Mouse (Mus musculus) megakaryocyte, embryonic 14.5 days (primary cell): ENCODE data around the gene Isyna1. TPM values are rescaled to one million over a fixed set of nuclear protein-coding genes. Genes with fewer than 3 reads are reported as not detected.

Experiments used
- H3K27me3 ChIP-seq: replicated peaks from 2 replicates; pipeline ENCODE3; 2012; ENCODE audit warnings: inconsistent platforms
- H3K36me3 ChIP-seq: replicated peaks from 2 replicates; pipeline ENCODE3; 2012; ENCODE audit warnings: low read length, inconsistent platforms, mixed read lengths
- H3K4me1 ChIP-seq: 2 replicates; pipeline ENCODE4 v1.6.1; 2012; ENCODE audit warnings: inconsistent platforms
- H3K4me3 ChIP-seq: replicated peaks from 2 replicates; pipeline ENCODE3; 2012; ENCODE audit warnings: moderate library complexity, mild to moderate bottlenecking, inconsistent platforms
- H3K9me3 ChIP-seq: 2 replicates; pipeline ENCODE4 v1.6.1; 2012; ENCODE audit warnings: inconsistent platforms
- FLI1 ChIP-seq: IDR thresholded peaks from 2 replicates; pipeline ENCODE4 v1.6.1; 2012; ENCODE audit warnings: low read length, inconsistent platforms, mixed read lengths
- GATA1 ChIP-seq: IDR thresholded peaks from 3 replicates; pipeline ENCODE4 v1.6.1; 2012; ENCODE audit warnings: mixed read lengths, low read length, inconsistent platforms, borderline replicate concordance
- polyA plus RNA-seq: library from polyadenylated mRNA; stranded (reverse); fragments of >175 nt; gene quantifications from 2 replicates; pipeline ENCODE4 v1.2.3, GENCODE M21; 2012; ENCODE audit warnings: low replicate concordance; ENCODE audit not compliant: insufficient read depth

Gene Isyna1
- polyA plus RNA-seq, 1 experiment, result 201 TPM

DNA sequence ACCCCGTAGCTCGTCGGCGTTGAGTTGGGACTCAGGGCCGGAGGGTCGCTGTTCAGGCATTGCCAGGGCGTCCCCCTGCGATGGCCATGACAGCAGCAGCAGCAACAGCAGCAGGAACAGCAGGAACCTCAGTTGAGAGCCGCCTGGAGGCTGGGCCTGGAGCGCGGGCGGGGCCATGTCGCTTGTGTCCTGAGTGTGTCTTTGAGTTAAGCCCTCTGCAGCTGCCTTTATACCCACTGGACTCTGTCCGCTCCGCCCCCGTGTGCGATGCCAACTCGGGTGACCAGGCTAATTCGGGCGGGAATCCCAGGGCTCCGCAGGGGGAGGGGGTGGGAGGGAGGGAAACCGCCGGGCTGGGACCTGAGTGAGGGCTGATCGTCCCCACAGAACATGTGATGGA, 37.3 kb downstream of the Isyna1 start:
- Histone ChIP-seq H3K9me3 (no peaks in the 10 kb centered on the region), H3K4me1 (peaks cover 79% of the 10 kb centered on the region), H3K4me3 (peak overlapping the region; percentile 38), H3K27me3 (no peaks in the 10 kb centered on the region), H3K36me3 (no peaks in the 10 kb centered on the region)
- TF ChIP-seq GATA1 (no peak), FLI1 (no peak)

GRCm38 (mm10) chr8:70632346-70632892, 38.2 kb downstream of the Isyna1 start, which contains the start of gene Gdf15:
TSS of gene Gdf15 (minus strand) at chr8:70632456.
- Histone ChIP-seq H3K4me3 (peak within 1 kb of the TSS; percentile 38), H3K4me1 (peaks cover 86% of the 10 kb centered on the region)

GRCm38 (mm10) chr8:70634066-70634465, 39.9 kb downstream of the Isyna1 start:
- Histone ChIP-seq H3K9me3 (no peaks in the 10 kb centered on the region), H3K4me1 (peaks cover 84% of the 10 kb centered on the region), H3K36me3 (no peaks in the 10 kb centered on the region), H3K27me3 (no peaks in the 10 kb centered on the region), H3K4me3 (peak overlapping the region; percentile 12)
- TF ChIP-seq FLI1 (no peak), GATA1 (no peak)

More at GRCm38 (mm10) chr8:70632346-70632892, 38.2 kb downstream of the Isyna1 start, which contains the start of gene Gdf15:
- Histone ChIP-seq H3K36me3 (no peaks in the 10 kb centered on the region), H3K9me3 (no peaks in the 10 kb centered on the region), H3K27me3 (no peaks in the 10 kb centered on the region)
- no peak for TF ChIP-seq FLI1
- TF ChIP-seq GATA1, result no peak

DNA sequence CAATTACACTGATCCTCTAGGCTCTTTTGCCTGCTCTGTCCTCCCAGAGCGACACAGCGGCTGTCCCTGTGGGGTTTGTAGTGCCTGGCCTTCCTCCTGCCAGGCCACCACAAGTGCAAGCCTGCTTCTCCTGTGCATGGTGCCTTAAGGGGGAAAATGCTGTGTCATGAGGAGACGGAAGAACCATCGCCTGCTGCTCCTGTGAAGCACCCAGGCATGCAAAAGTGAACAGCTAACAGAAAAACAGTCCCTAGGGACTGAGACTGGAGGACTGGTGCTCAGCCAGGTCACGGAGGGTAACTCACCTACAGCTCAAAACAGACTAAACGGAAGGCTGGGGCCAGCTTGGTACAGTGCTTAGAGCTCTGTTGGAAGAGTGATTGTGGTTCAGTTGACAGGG, 41.4 kb downstream of the Isyna1 start:
- H3K4me1 ChIP-seq, result peaks cover 70% of the 10 kb centered on the region
- H3K4me3 ChIP-seq, result peak overlapping the region; percentile 75
- H3K27me3 ChIP-seq, result no peaks in the 10 kb centered on the region
- TF ChIP-seq FLI1 (no peak), GATA1 (no peak)
- no peaks in the 10 kb centered on the region for H3K36me3 ChIP-seq
- H3K9me3 ChIP-seq, result no peaks in the 10 kb centered on the region

GRCm38 (mm10) chr8:70636838-70637237, 42.7 kb downstream of the Isyna1 start:
- H3K36me3 ChIP-seq, result no peaks in the 10 kb centered on the region
- no peak overlapping the region for H3K4me3 ChIP-seq
- H3K4me1 ChIP-seq, result peaks cover 57% of the 10 kb centered on the region
- no peak for TF ChIP-seq FLI1
- TF ChIP-seq GATA1, result no peak
- H3K27me3 ChIP-seq, result no peaks in the 10 kb centered on the region
- H3K9me3 ChIP-seq, result no peaks in the 10 kb centered on the region

GRCm38 (mm10) chr8:70638752-70639151, 44.6 kb downstream of the Isyna1 start:
- TF ChIP-seq FLI1 (no peak), GATA1 (no peak)
- Histone ChIP-seq H3K36me3 (no peaks in the 10 kb centered on the region), H3K27me3 (no peaks in the 10 kb centered on the region)

GRCm38 (mm10) chr8:70643019-70643418, 48.8 kb downstream of the Isyna1 start:
- no peaks in the 10 kb centered on the region for H3K9me3 ChIP-seq
- TF ChIP-seq FLI1, result no peak
- TF ChIP-seq GATA1, result no peak
- H3K4me3 ChIP-seq, result peak overlapping the region; percentile 47
- H3K27me3 ChIP-seq, result no peaks in the 10 kb centered on the region
- peaks cover 8% of the 10 kb centered on the region for H3K36me3 ChIP-seq
- peaks cover 47% of the 10 kb centered on the region for H3K4me1 ChIP-seq

More at GRCm38 (mm10) chr8:70638752-70639151, 44.6 kb downstream of the Isyna1 start:
- Histone ChIP-seq H3K9me3 (no peaks in the 10 kb centered on the region), H3K4me1 (peaks cover 55% of the 10 kb centered on the region), H3K4me3 (no peak overlapping the region)

DNA sequence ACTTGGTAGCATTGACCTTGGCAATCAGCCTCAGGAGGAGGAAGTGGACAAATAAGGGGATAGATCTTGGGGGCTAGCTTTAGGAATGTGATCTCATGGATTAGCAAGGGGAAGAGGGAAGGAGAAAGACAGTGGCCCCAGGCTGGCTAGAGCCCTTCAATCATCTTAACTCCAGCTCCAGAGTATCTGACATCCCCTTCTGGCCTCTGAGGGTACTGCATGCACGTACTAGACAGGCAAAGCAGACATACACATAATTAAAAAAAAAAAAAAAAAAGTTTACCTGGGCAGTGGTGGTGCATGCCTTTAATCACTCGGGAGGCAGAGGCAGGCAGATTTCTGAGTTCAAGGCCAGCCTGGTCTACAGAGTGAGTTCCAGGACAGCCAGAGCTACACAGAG, 49.9 kb downstream of the Isyna1 start:
- H3K36me3 ChIP-seq, result peaks cover 18% of the 10 kb centered on the region
- H3K9me3 ChIP-seq, result no peaks in the 10 kb centered on the region
- no peaks in the 10 kb centered on the region for H3K27me3 ChIP-seq
- TF ChIP-seq FLI1, result no peak
- no peak for TF ChIP-seq GATA1
- H3K4me3 ChIP-seq, result no peak overlapping the region
- H3K4me1 ChIP-seq, result peaks cover 57% of the 10 kb centered on the region

DNA sequence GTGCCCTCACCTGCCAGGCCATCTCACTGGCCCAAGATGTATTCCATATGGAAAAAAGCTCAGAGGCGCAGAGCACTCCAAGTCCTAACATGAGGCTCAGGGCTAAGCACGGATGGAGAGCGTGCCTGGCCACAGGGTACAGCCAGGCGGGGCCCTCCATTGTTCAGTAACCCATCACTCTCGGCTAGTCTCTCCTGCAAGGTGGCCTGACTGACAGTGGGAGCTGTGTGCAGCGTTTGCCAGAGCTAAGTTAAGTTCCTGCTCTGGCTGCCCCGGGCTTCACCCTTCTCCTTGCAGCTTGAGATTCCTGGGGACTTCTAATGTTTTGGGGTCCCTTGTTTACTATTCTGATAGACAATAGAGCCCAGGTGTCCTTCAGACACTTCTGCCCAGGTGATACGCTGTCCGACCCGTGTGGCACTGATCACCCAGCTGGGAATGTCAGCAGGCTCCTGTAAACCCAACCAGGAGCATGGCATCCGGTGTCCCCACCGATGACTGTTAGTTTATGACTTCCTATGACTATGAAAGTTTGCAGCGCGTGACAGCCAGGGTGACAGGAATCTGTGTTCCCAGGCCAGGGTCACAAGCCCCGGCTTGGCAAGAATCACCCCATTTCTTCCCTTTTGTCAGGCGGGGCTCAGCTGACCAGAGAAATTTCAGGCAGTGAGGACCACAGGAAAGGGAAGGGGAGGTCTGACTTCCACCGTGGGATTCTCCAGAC, 51.5 kb downstream of the Isyna1 start:
- Histone ChIP-seq H3K4me3 (no peak overlapping the region), H3K4me1 (peaks cover 73% of the 10 kb centered on the region), H3K27me3 (no peaks in the 10 kb centered on the region), H3K9me3 (no peaks in the 10 kb centered on the region), H3K36me3 (peaks cover 34% of the 10 kb centered on the region)
- TF ChIP-seq FLI1 (no peak), GATA1 (no peak)

GRCm38 (mm10) chr8:70646369-70646768, 52.2 kb downstream of the Isyna1 start:
- Histone ChIP-seq H3K27me3 (no peaks in the 10 kb centered on the region), H3K36me3 (peaks cover 41% of the 10 kb centered on the region), H3K4me1 (peaks cover 80% of the 10 kb centered on the region), H3K4me3 (no peak overlapping the region), H3K9me3 (no peaks in the 10 kb centered on the region)
- no peak for TF ChIP-seq FLI1
- TF ChIP-seq GATA1, result no peak
